Mouse (Mus musculus): ENCODE measurements around the gene Ddx39b.

DNA sequence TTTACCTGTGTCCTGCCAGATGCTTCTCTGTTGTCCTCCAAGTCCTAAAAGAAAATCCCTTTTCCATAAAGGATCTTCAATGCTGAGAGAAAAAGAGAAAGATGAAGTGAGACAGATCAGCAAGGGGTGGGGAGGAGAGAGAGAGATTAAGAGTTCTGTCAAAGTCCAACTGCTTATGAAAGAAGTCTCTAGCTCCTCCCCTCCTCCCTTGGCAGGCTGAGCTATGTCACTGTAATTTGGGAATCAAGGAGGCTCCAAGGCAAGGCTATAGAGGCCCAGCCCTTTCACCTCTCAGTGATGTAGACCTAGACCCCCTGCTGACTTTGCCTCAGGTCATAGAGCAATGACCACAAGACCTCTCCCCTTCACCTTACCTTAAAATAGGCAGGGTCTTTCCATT lies 43.9 kb downstream of the Ddx39b start:
- no peak for TF ChIP-seq CTCF (IDR thresholded peaks at IDR 0.05; ENCODE audit: low read depth, low read length)
- no peak for TF ChIP-seq POLR2A (IDR thresholded peaks at IDR 0.05; ENCODE audit: extremely low read depth, insufficient read depth, low read length)
